Comparison of ENCODE assay signal across 8 mouse cellular contexts in the genomic region with DNA sequence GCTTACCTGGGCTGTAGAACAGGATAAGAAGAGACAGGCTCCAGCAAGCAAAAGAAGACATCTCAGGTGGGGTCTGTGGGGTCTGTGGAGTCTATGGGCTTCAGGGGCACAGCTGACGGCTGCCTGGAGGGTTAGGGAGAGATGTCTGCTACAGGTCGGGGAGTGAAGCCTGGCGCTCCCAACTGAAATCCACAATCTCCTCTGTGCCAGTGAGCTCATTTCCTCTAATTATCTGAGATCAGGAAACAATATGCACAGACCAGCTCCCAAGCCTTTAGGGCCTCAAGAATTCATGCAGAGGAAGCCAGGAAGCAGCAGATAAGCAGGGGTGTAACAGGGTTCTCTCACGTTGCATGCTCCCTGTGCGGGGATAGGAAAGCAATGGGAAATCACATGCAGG. TPM values are rescaled to one million over a fixed set of nuclear protein-coding genes. Genes with fewer than 3 reads are reported as not detected.
DNase-seq lines count a peak whose midpoint lies in the region; ATAC-seq lines count a peak whose summit lies in the region.

No protein-coding gene starts in this region.

- no peaks in the 10 kb centered on the region for H3K36me3 ChIP-seq in hindbrain, embryonic 10.5 days
- no peaks in the 10 kb centered on the region for H3K36me3 ChIP-seq in hindbrain, embryonic 16.5 days (ENCODE audit: control insufficient read depth, insufficient read depth, low read length)
- H3K36me3 ChIP-seq in stomach, embryonic 14.5 days (ENCODE audit: control insufficient read depth, insufficient read depth, low read length): no peaks in the 10 kb centered on the region
- no peaks in the 10 kb centered on the region for H3K36me3 ChIP-seq in forebrain, embryonic 11.5 days (ENCODE audit: control insufficient read depth, insufficient read depth, low read length)

- H3K27me3 ChIP-seq in hindbrain, embryonic 10.5 days (ENCODE audit: insufficient read depth, poor library complexity, severe bottlenecking): no peaks in the 10 kb centered on the region
- H3K27me3 ChIP-seq in hindbrain, embryonic 16.5 days (replicated peaks; ENCODE audit: control insufficient read depth, insufficient read depth, low read length): no peaks in the 10 kb centered on the region
- no peaks in the 10 kb centered on the region for H3K27me3 ChIP-seq in stomach, embryonic 14.5 days (ENCODE audit: control insufficient read depth, insufficient read depth, low read length)
- no peaks in the 10 kb centered on the region for H3K27me3 ChIP-seq in forebrain, embryonic 11.5 days (ENCODE audit: control insufficient read depth, insufficient read depth, low read length)

- no peak overlapping the region for H3K9ac ChIP-seq in hindbrain, embryonic 16.5 days (ENCODE audit: low read depth, low read length)
- no peak overlapping the region for H3K9ac ChIP-seq in stomach, embryonic 14.5 days (replicated peaks; ENCODE audit: low read depth, low read length)
- H3K9ac ChIP-seq in forebrain, embryonic 11.5 days (ENCODE audit: low read length): no peak overlapping the region; the same call in 1 of the 2 replicates

- 0 out of 2 replicates have a peak overlapping the region, but pooled peaks have one; percentile 20 for H3K27ac ChIP-seq in hindbrain, embryonic 10.5 days
- H3K27ac ChIP-seq in hindbrain, embryonic 16.5 days (ENCODE audit: low read depth, low read length): no peak overlapping the region; the same call in 1 of the 2 replicates
- H3K27ac ChIP-seq in stomach, embryonic 14.5 days (ENCODE audit: low read length): peak overlapping the region; percentile 0; the same call in 1 of the 2 replicates
- H3K27ac ChIP-seq in forebrain, embryonic 11.5 days (ENCODE audit: low read depth, low read length): no peak overlapping the region

- ATAC-seq in hindbrain, embryonic 16.5 days: no peak
- no peak for ATAC-seq in stomach, embryonic 14.5 days (ENCODE audit: insufficient number of reproducible peaks, insufficient read depth, low FRiP score, low read depth)
- no peak for ATAC-seq in forebrain, embryonic 11.5 days (replicated peaks; ENCODE audit: low FRiP score)

- DNase-seq in hindbrain, embryonic 10.5 days (ENCODE audit: low spot score): no peak
- peak; percentile 34 to 36 for DNase-seq in heart, postnatal 14 days
- DNase-seq in liver: peak; percentile 28
- no peak for DNase-seq in right cerebral cortex, adult 18-20 months
- no peak for DNase-seq in forebrain, embryonic 11.5 days (ENCODE audit: low spot score)
- DNase-seq in layer of hippocampus, postnatal 10 days (ENCODE audit: low spot score in 2 of 2): no peak

- H3K4me2 ChIP-seq in hindbrain, embryonic 16.5 days (ENCODE audit: low read length): no peak overlapping the region
- no peak overlapping the region for H3K4me2 ChIP-seq in stomach, embryonic 14.5 days (replicated peaks; ENCODE audit: low read depth, low read length)
- H3K4me2 ChIP-seq in forebrain, embryonic 11.5 days (ENCODE audit: low read depth, low read length, severe bottlenecking): no peak overlapping the region

- intact Hi-C loops in heart, postnatal 14 days (cut with DNase I): no loop called here

- H3K4me3 ChIP-seq in hindbrain, embryonic 10.5 days: peak overlapping the region; percentile 9; the same call in 1 of the 2 replicates
- no peak overlapping the region for H3K4me3 ChIP-seq in hindbrain, embryonic 16.5 days (ENCODE audit: low read length)
- H3K4me3 ChIP-seq in stomach, embryonic 14.5 days (ENCODE audit: low read depth, low read length): peak overlapping the region; percentile 9; the same call in 1 of the 2 replicates
- H3K4me3 ChIP-seq in forebrain, embryonic 11.5 days (ENCODE audit: low read depth, low read length): no peak overlapping the region

- WGBS in hindbrain, embryonic 10.5 days: 80% methylated on average over 5 of the region's 5 CpGs
- WGBS in hindbrain, embryonic 16.5 days: 74% methylated on average over 5 of the region's 5 CpGs
- WGBS in stomach, embryonic 14.5 days: 59% methylated on average over 5 of the region's 5 CpGs
- 77% methylated on average over 5 of the region's 5 CpGs for WGBS in forebrain, embryonic 11.5 days

- H3K4me1 ChIP-seq in hindbrain, embryonic 10.5 days (replicated peaks): 0 out of 2 replicates have a peak, but pooled peaks cover 4% of the 10 kb centered on the region
- H3K4me1 ChIP-seq in hindbrain, embryonic 16.5 days (ENCODE audit: control insufficient read depth, insufficient read depth, low read depth, low read length): no peaks in the 10 kb centered on the region
- no peaks in the 10 kb centered on the region for H3K4me1 ChIP-seq in stomach, embryonic 14.5 days (ENCODE audit: control insufficient read depth, insufficient read depth, low read length)
- no peaks in the 10 kb centered on the region for H3K4me1 ChIP-seq in forebrain, embryonic 11.5 days (replicated peaks; ENCODE audit: control insufficient read depth, insufficient read depth, low read length)

- H3K9me3 ChIP-seq in hindbrain, embryonic 10.5 days: no peaks in the 10 kb centered on the region
- no peaks in the 10 kb centered on the region for H3K9me3 ChIP-seq in hindbrain, embryonic 16.5 days (ENCODE audit: control insufficient read depth, low read length)
- H3K9me3 ChIP-seq in stomach, embryonic 14.5 days (ENCODE audit: control insufficient read depth, low read depth, low read length): no peaks in the 10 kb centered on the region
- H3K9me3 ChIP-seq in forebrain, embryonic 11.5 days (ENCODE audit: control insufficient read depth, low read length): no peaks in the 10 kb centered on the region

RNA-seq across cellular contexts. Expression of gene Icam2, which starts 5.5 kb away (rescaled TPM):
- polyA plus RNA-seq in hindbrain, embryonic 10.5 days (2016; fragmentation: Nextera tagmentation; extraction: Ambion mirVana): 16.9 and 17.2 TPM in 2 replicates
- 15.1 and 17.6 TPM in 2 replicates for polyA plus RNA-seq in hindbrain, embryonic 16.5 days (2015; fragmentation: Nextera tagmentation; extraction: Ambion mirVana)
- 10 to 100 TPM; 44.1 to 44.7 TPM for total RNA-seq in heart, postnatal 14 days (2021)
- polyA plus RNA-seq in stomach, embryonic 14.5 days (2014; fragmentation: Nextera tagmentation; extraction: Ambion mirVana): 43.3 and 43.4 TPM in 2 replicates
- 13.3 and 14.1 TPM in 2 replicates for polyA plus RNA-seq in forebrain, embryonic 11.5 days (2014; fragmentation: Nextera tagmentation; extraction: Ambion mirVana)
- total RNA-seq in layer of hippocampus, postnatal 10 days (2021): 1 to 10 TPM; 4.6 to 4.7 TPM

RNA-seq across cellular contexts. Expression of gene Prr29, which starts 17.2 kb away (rescaled TPM):
- not detected in 2 replicates for polyA plus RNA-seq in hindbrain, embryonic 10.5 days (2016; fragmentation: Nextera tagmentation; extraction: Ambion mirVana)
- polyA plus RNA-seq in hindbrain, embryonic 16.5 days (2015; fragmentation: Nextera tagmentation; extraction: Ambion mirVana): not detected in 2 replicates
- total RNA-seq in heart, postnatal 14 days (2021): 1 to 10 TPM; 1.0 to 1.7 TPM
- polyA plus RNA-seq in stomach, embryonic 14.5 days (2014; fragmentation: Nextera tagmentation; extraction: Ambion mirVana): 0.49 and 0.77 TPM in 2 replicates
- polyA plus RNA-seq in forebrain, embryonic 11.5 days (2014; fragmentation: Nextera tagmentation; extraction: Ambion mirVana): not detected in 2 replicates
- total RNA-seq in layer of hippocampus, postnatal 10 days (2021): under 1 TPM in 1 of 2 experiments, not detected in 1; 0.91 TPM

RNA-seq across cellular contexts. Expression of gene Scn4a, which starts 29.3 kb away (rescaled TPM):
- 0.05 TPM in 2 replicates for polyA plus RNA-seq in hindbrain, embryonic 10.5 days (2016; fragmentation: Nextera tagmentation; extraction: Ambion mirVana)
- 0.06 TPM in 1 of 2 replicates, not detected in the other for polyA plus RNA-seq in hindbrain, embryonic 16.5 days (2015; fragmentation: Nextera tagmentation; extraction: Ambion mirVana)
- 1 to 10 TPM; 6.8 to 7.9 TPM for total RNA-seq in heart, postnatal 14 days (2021)
- polyA plus RNA-seq in stomach, embryonic 14.5 days (2014; fragmentation: Nextera tagmentation; extraction: Ambion mirVana): 0.13 TPM in 1 of 2 replicates, not detected in the other
- polyA plus RNA-seq in forebrain, embryonic 11.5 days (2014; fragmentation: Nextera tagmentation; extraction: Ambion mirVana): 0.11 TPM in 1 of 2 replicates, not detected in the other
- total RNA-seq in layer of hippocampus, postnatal 10 days (2021): under 1 TPM in 1 of 2 experiments, not detected in 1; 0.38 TPM

Comparison
In these comparisons a context has a peak if more than half of its experiments do, and no peak if none do; other contexts are left out.
1. H3K27ac ChIP-seq: peak in hindbrain, embryonic 10.5 days (single experiment) and stomach, embryonic 14.5 days (single experiment); none in hindbrain, embryonic 16.5 days (single experiment) and forebrain, embryonic 11.5 days (single experiment).
2. H3K4me3 ChIP-seq: peak in hindbrain, embryonic 10.5 days (single experiment) and stomach, embryonic 14.5 days (single experiment); none in hindbrain, embryonic 16.5 days (single experiment) and forebrain, embryonic 11.5 days (single experiment).
3. DNase-seq: peak in heart, postnatal 14 days (2 of 2) and liver (single experiment); none in hindbrain, embryonic 10.5 days (single experiment), right cerebral cortex, adult 18-20 months (single experiment), forebrain, embryonic 11.5 days (single experiment) and layer of hippocampus, postnatal 10 days (0 of 2).